Mouse (Mus musculus) liver, adult 2 months (tissue): ENCODE results near the gene Rpusd1. TPM values are rescaled to one million over a fixed set of nuclear protein-coding genes. Genes with fewer than 3 reads are reported as not detected.
"Not testable (repeated sequence)": the region's sequence is repeated elsewhere in the genome, so short reads cannot be mapped to it uniquely, and the experiment has no call there.

Experiments
- DNase-seq: peaks from one replicate; pipeline ENCODE4 v3.0.0-alpha.2; 2011; ENCODE audit warnings: low read depth, low spot score; ENCODE audit errors: extremely low read depth
- H3K27ac ChIP-seq: fragments of 200-500 bp; replicated peaks from 2 replicates; pipeline ENCODE4 v1.5.1; 2012; ENCODE audit warnings: low read depth, mild to moderate bottlenecking, control low read depth, inconsistent platforms, low read length; ENCODE audit not compliant: insufficient read depth
- H3K27me3 ChIP-seq: fragments of 200-500 bp; 2 replicates; pipeline ENCODE4 v1.6.1; 2012; ENCODE audit warnings: mild to moderate bottlenecking, moderate library complexity, low read length, inconsistent platforms; ENCODE audit not compliant: control insufficient read depth, insufficient read depth
- H3K36me3 ChIP-seq: fragments of 200-500 bp; 2 replicates; pipeline ENCODE4 v1.6.1; 2012; ENCODE audit warnings: low read length, inconsistent platforms; ENCODE audit not compliant: control insufficient read depth, insufficient read depth
- H3K4me1 ChIP-seq: fragments of 200-500 bp; 2 replicates; pipeline ENCODE4 v1.6.1; 2011; ENCODE audit warnings: low read length; ENCODE audit not compliant: control insufficient read depth, insufficient read depth
- H3K4me3 ChIP-seq: fragments of 200-500 bp; 2 replicates; pipeline ENCODE4 v1.5.1; 2011; ENCODE audit warnings: low read depth, mild to moderate bottlenecking, control low read depth, low read length, moderate library complexity; ENCODE audit not compliant: insufficient read depth
- H3K79me2 ChIP-seq: fragments of 200-500 bp; 2 replicates; pipeline ENCODE4 v1.6.1; 2012; ENCODE audit warnings: inconsistent platforms, mild to moderate bottlenecking, low read length, moderate library complexity; ENCODE audit not compliant: control insufficient read depth, insufficient read depth
- H3K9ac ChIP-seq: fragments of 200-500 bp; 2 replicates; pipeline ENCODE4 v1.6.1; 2012; ENCODE audit warnings: low read depth, mild to moderate bottlenecking, control low read depth, inconsistent platforms, low read length
- CTCF ChIP-seq: fragments of 200-500 bp; IDR thresholded peaks from 2 replicates; pipeline ENCODE4 v1.5.1; 2011; ENCODE audit warnings: low read depth, low read length, control low read depth
- POLR2A ChIP-seq: fragments of 200-500 bp; IDR thresholded peaks from 2 replicates; pipeline ENCODE4 v1.6.1; 2011; ENCODE audit warnings: low read length, control low read depth; ENCODE audit not compliant: insufficient read depth; ENCODE audit errors: extremely low read depth
- WGBS: fragments of 180-500 bp; shearing (Covaris S2); methylation state at CpG from one replicate; pipeline ENCODE4 v1.1.7; 2018; 5-methylcytosine and 5-hydroxymethylcytosine counted together
- polyA plus RNA-seq: library from polyadenylated mRNA; depleted of rRNA; stranded (reverse); fragments of >200 nt; gene quantifications from 2 replicates; pipeline ENCODE4 v1.2.3, GENCODE M21; 2012
- total RNA-seq: library from RNA; depleted of rRNA; stranded (reverse); fragments of >200 nt; gene quantifications from 2 replicates; pipeline ENCODE4 v1.2.3, GENCODE M21; 2014

The Rpusd1 gene
- total and polyA plus RNA-seq, 2 experiments, result 1.0 to 9.0 TPM

GRCm38 (mm10) chr17:25725264-25725663 is 2.2 kb upstream of the Rpusd1 start:
- TF ChIP-seq POLR2A (no peak), CTCF (no peak)
- 92% methylated on average over 6 of the region's 6 CpGs for WGBS
- no peaks in the 10 kb centered on the region for H3K79me2 ChIP-seq
- H3K27me3 ChIP-seq, result no peaks in the 10 kb centered on the region
- H3K4me3 ChIP-seq, result no peak overlapping the region
- DNase-seq, result no peak
- H3K36me3 ChIP-seq, result no peaks in the 10 kb centered on the region
- no peak overlapping the region for H3K9ac ChIP-seq
- H3K27ac ChIP-seq, result no peak overlapping the region
- no peaks in the 10 kb centered on the region; the same call in 1 of the 2 replicates for H3K4me1 ChIP-seq

GRCm38 (mm10) chr17:25728009-25728270 is 470 bp downstream of the Rpusd1 start:
- DNase-seq, result no peak
- H3K9ac ChIP-seq, result peak overlapping the region; percentile 65
- no peaks in the 10 kb centered on the region; the same call in 1 of the 2 replicates for H3K4me1 ChIP-seq
- H3K36me3 ChIP-seq, result no peaks in the 10 kb centered on the region
- no peaks in the 10 kb centered on the region for H3K27me3 ChIP-seq
- no peak for TF ChIP-seq POLR2A
- TF ChIP-seq CTCF, result no peak
- peak overlapping the region; percentile 32 for H3K4me3 ChIP-seq
- H3K79me2 ChIP-seq, result no peaks in the 10 kb centered on the region
- H3K27ac ChIP-seq, result no peak overlapping the region
- WGBS, result 15% methylated on average over 4 of the region's 4 CpGs

- peak; percentile 61 for DNase-seq
- TF ChIP-seq POLR2A, result no peak
- TF ChIP-seq CTCF, result peak; percentile 95
- Histone ChIP-seq H3K4me1 (no peaks in the 10 kb centered on the region; the same call in 1 of the 2 replicates), H3K36me3 (no peaks in the 10 kb centered on the region), H3K27ac (no peak overlapping the region), H3K9ac (no peak overlapping the region), H3K4me3 (no peak overlapping the region), H3K79me2 (no peaks in the 10 kb centered on the region), H3K27me3 (no peaks in the 10 kb centered on the region)
- 13% methylated on average over 2 of the region's 2 CpGs for WGBS
Observed at GRCm38 (mm10) chr17:25732082-25732481, 4.6 kb downstream of the Rpusd1 start.

- Histone ChIP-seq H3K4me3 (no peak overlapping the region), H3K4me1 (no peaks in the 10 kb centered on the region), H3K9ac (no peak overlapping the region), H3K36me3 (no peaks in the 10 kb centered on the region), H3K79me2 (no peaks in the 10 kb centered on the region), H3K27ac (no peak overlapping the region), H3K27me3 (no peaks in the 10 kb centered on the region)
- no peak for DNase-seq
- TF ChIP-seq POLR2A, result no peak
- no peak for TF ChIP-seq CTCF
- 85% methylated on average over 5 of the region's 5 CpGs for WGBS
Observed at GRCm38 (mm10) chr17:25735246-25735645, 7.8 kb downstream of the Rpusd1 start.

GRCm38 (mm10) chr17:25735745-25736144 is 8.3 kb downstream of the Rpusd1 start, which contains the start of gene Mslnl:
Gene Mslnl, plus strand, starts transcription at chr17:25736042.
- no peak within 1 kb of the TSS for H3K9ac ChIP-seq
- TF ChIP-seq POLR2A (no peak), CTCF (no peak)
- WGBS, result 85% methylated on average over 3 of the region's 3 CpGs

GRCm38 (mm10) chr17:25738861-25739260 is 11.4 kb downstream of the Rpusd1 start:
- H3K36me3 ChIP-seq, result no peaks in the 10 kb centered on the region
- no peak for DNase-seq
- H3K4me1 ChIP-seq, result no peaks in the 10 kb centered on the region
- no peak for TF ChIP-seq CTCF
- TF ChIP-seq POLR2A, result no peak
- H3K4me3 ChIP-seq, result no peak overlapping the region
- no peaks in the 10 kb centered on the region for H3K27me3 ChIP-seq
- 78% methylated on average over 7 of the region's 7 CpGs for WGBS
- H3K9ac ChIP-seq, result no peak overlapping the region
- H3K79me2 ChIP-seq, result no peaks in the 10 kb centered on the region
- no peak overlapping the region for H3K27ac ChIP-seq

More at GRCm38 (mm10) chr17:25735745-25736144, 8.3 kb downstream of the Rpusd1 start, which contains the start of gene Mslnl:
- H3K27ac ChIP-seq, result no peak within 1 kb of the TSS
- no peaks in the 10 kb centered on the region for H3K27me3 ChIP-seq
- H3K79me2 ChIP-seq, result no peaks in the 10 kb centered on the region
- no peaks in the 10 kb centered on the region for H3K36me3 ChIP-seq
- H3K4me3 ChIP-seq, result no peak within 1 kb of the TSS
- no peak for DNase-seq
- no peaks in the 10 kb centered on the region for H3K4me1 ChIP-seq

- not testable (repeated sequence) for H3K9ac ChIP-seq, H3K4me1 ChIP-seq, H3K36me3 ChIP-seq, H3K27ac ChIP-seq, DNase-seq, H3K4me3 ChIP-seq, H3K79me2 ChIP-seq, H3K27me3 ChIP-seq
- 69% methylated on average over 12 of the region's 12 CpGs for WGBS
Observed at GRCm38 (mm10) chr17:25741471-25741870, 14.0 kb downstream of the Rpusd1 start.
